Mouse (Mus musculus): ENCODE measurements around the gene Gm21972. TPM values are rescaled to one million over a fixed set of nuclear protein-coding genes. Genes with fewer than 3 reads are reported as not detected.

Gm21972 gene
- total and polyA plus RNA-seq, 3 experiments: 0.47 to 78.8 (median 4.4) TPM

GRCm38 (mm10) chr1:86211498-86211897, 78.1 kb downstream of the Gm21972 start:
- no peaks in the 10 kb centered on the region for H3K27me3 ChIP-seq (replicated peaks)
- no peak overlapping the region for H3K4me2 ChIP-seq (ENCODE audit: insufficient read depth, low read depth, poor library complexity, severe bottlenecking)
- H3K79me2 ChIP-seq (replicated peaks; ENCODE audit: control insufficient read depth, extremely low read depth, insufficient read depth, poor library complexity, severe bottlenecking): no peaks in the 10 kb centered on the region
- DNase-seq (ENCODE audit: extremely low read depth): no peak
- in situ Hi-C loops (cut with MboI; ENCODE audit: low pct_ligation_motif_present, low pct_unique_long_range_greater_than_20kb, low sequenced_read_pairs) (no loop called here), dilution Hi-C loops (cut with MboI; ENCODE audit: extremely low pct_ligation_motif_present, extremely low pct_unique_long_range_greater_than_20kb, low sequenced_read_pairs) (no loop called here)
- H3K36me3 ChIP-seq (replicated peaks in 1 of 2; ENCODE audit: control insufficient read depth in 1 of 2, insufficient read depth in 1 of 2, low read length in 1 of 2): peaks cover 33 to 76% of the 10 kb centered on the region in 2 experiments
- H3K4me3 ChIP-seq (replicated peaks in 1 of 3; ENCODE audit: low read depth in 2 of 3, low read length in 2 of 3, poor library complexity in 1 of 3): no peak overlapping the region
- no peak overlapping the region for H3K9ac ChIP-seq (ENCODE audit: insufficient read depth, low read depth)
- peaks cover under 1 to 24% of the 10 kb centered on the region in 2 experiments; a peak in 2 of 4 replicates for H3K4me1 ChIP-seq (ENCODE audit: control insufficient read depth in 1 of 2, insufficient read depth in 2 of 2)
- H3K27ac ChIP-seq (ENCODE audit: insufficient read depth, low read depth): no peak overlapping the region
- H3K9me3 ChIP-seq (replicated peaks; ENCODE audit: low read length): no peaks in the 10 kb centered on the region
- TF ChIP-seq UBTF (IDR thresholded peaks at IDR 0.05; ENCODE audit: low read depth, low read length) (no peak), CTCF (conservative IDR thresholded peaks at IDR 0.05 in 1 of 2, IDR thresholded peaks at IDR 0.05 in 1 of 2; ENCODE audit: low read depth in 2 of 2, low read length in 2 of 2) (no peak), MEF2A (IDR thresholded peaks at IDR 0.05; ENCODE audit: borderline replicate concordance, low read depth, low read length) (no peak), TBP (conservative IDR thresholded peaks at IDR 0.05; ENCODE audit: low read depth, low read length) (no peak), JUND (conservative IDR thresholded peaks at IDR 0.05; ENCODE audit: low read depth, low read length) (no peak), CHD1 (IDR thresholded peaks at IDR 0.05; ENCODE audit: low read depth, low read length) (no peak), MXI1 (IDR thresholded peaks at IDR 0.05; ENCODE audit: low read depth, low read length) (no peak), ETS1 (conservative IDR thresholded peaks at IDR 0.05; ENCODE audit: low read depth, low read length) (no peak), BHLHE40 (IDR thresholded peaks at IDR 0.05; ENCODE audit: low read depth, low read length) (no peak), ZC3H11A (IDR thresholded peaks at IDR 0.05; ENCODE audit: low read depth, low read length) (no peak), JUN (IDR thresholded peaks at IDR 0.05; ENCODE audit: insufficient read depth, low read depth, low read length) (no peak), TCF12 (IDR thresholded peaks at IDR 0.05; ENCODE audit: low read depth, low read length) (no peak), MYC (IDR thresholded peaks at IDR 0.05; ENCODE audit: low read depth, low read length) (no peak), CHD2 (IDR thresholded peaks at IDR 0.05; ENCODE audit: low read length) (no peak), MAX (IDR thresholded peaks at IDR 0.05; ENCODE audit: low read length) (no peak), KAT2A (IDR thresholded peaks at IDR 0.05; ENCODE audit: insufficient replicate concordance, low read length) (no peak), NELFE (IDR thresholded peaks at IDR 0.05; ENCODE audit: low read depth, low read length) (no peak), HCFC1 (IDR thresholded peaks at IDR 0.05; ENCODE audit: low read depth, low read length) (no peak), SIN3A (IDR thresholded peaks at IDR 0.05; ENCODE audit: low read length) (no peak)

Other genes starting within 250 kb of the Gm21972 start
- 83.3 and 107 TPM in 2 replicates for gene Itm2c, start 239.4 kb upstream of the Gm21972 start, total RNA-seq (2012; rRNA removed)
- 87.9 and 96.2 TPM in 2 replicates for gene Itm2c, start 239.4 kb upstream of the Gm21972 start, total RNA-seq (2014; rRNA removed)
- 72.1 and 76.6 TPM in 2 replicates for gene Itm2c, start 239.4 kb upstream of the Gm21972 start, polyA plus RNA-seq (2012; ENCODE audit: insufficient read length, low read depth)
- gene 4933407L21Rik, start 205.2 kb upstream of the Gm21972 start, total RNA-seq (2012; rRNA removed): 0.08 and 0.17 TPM in 2 replicates
- gene 4933407L21Rik, start 205.2 kb upstream of the Gm21972 start, total RNA-seq (2014; rRNA removed): 0.19 and 0.36 TPM in 2 replicates
- gene 4933407L21Rik, start 205.2 kb upstream of the Gm21972 start, polyA plus RNA-seq (2012; ENCODE audit: insufficient read length, low read depth): 0.31 and 0.71 TPM in 2 replicates
- gene Gpr55, start 172.6 kb upstream of the Gm21972 start, total RNA-seq (2012; rRNA removed): 24.3 and 25.6 TPM in 2 replicates
- 16.2 and 16.4 TPM in 2 replicates for gene Gpr55, start 172.6 kb upstream of the Gm21972 start, total RNA-seq (2014; rRNA removed)
- gene Gpr55, start 172.6 kb upstream of the Gm21972 start, polyA plus RNA-seq (2012; ENCODE audit: insufficient read length, low read depth): 17.3 and 20.3 TPM in 2 replicates
- gene Spata3, start 116.8 kb upstream of the Gm21972 start, total RNA-seq (2012; rRNA removed): not detected in 2 replicates
- not detected in 2 replicates for gene Spata3, start 116.8 kb upstream of the Gm21972 start, total RNA-seq (2014; rRNA removed)
- gene Spata3, start 116.8 kb upstream of the Gm21972 start, polyA plus RNA-seq (2012; ENCODE audit: insufficient read length, low read depth): not detected in 2 replicates
- gene 2810459M11Rik, start 87.8 kb upstream of the Gm21972 start, total RNA-seq (2012; rRNA removed): not detected in 2 replicates
- gene 2810459M11Rik, start 87.8 kb upstream of the Gm21972 start, total RNA-seq (2014; rRNA removed): not detected in 2 replicates
- gene 2810459M11Rik, start 87.8 kb upstream of the Gm21972 start, polyA plus RNA-seq (2012; ENCODE audit: insufficient read length, low read depth): not detected in 2 replicates
- 87.6 and 129 TPM in 2 replicates for gene Psmd1, start 69.2 kb upstream of the Gm21972 start, total RNA-seq (2012; rRNA removed)
- gene Psmd1, start 69.2 kb upstream of the Gm21972 start, total RNA-seq (2014; rRNA removed): 134 and 156 TPM in 2 replicates
- 191 and 196 TPM in 2 replicates for gene Psmd1, start 69.2 kb upstream of the Gm21972 start, polyA plus RNA-seq (2012; ENCODE audit: insufficient read length, low read depth)
- 0.08 TPM in 1 of 2 replicates, not detected in the other for gene Htr2b, start 21.7 kb upstream of the Gm21972 start, total RNA-seq (2012; rRNA removed)
- gene Htr2b, start 21.7 kb upstream of the Gm21972 start, total RNA-seq (2014; rRNA removed): not detected in 2 replicates
- 0.47 and 0.61 TPM in 2 replicates for gene Htr2b, start 21.7 kb upstream of the Gm21972 start, polyA plus RNA-seq (2012; ENCODE audit: insufficient read length, low read depth)
- gene Armc9, start 21.1 kb downstream of the Gm21972 start, total RNA-seq (2012; rRNA removed): 8.4 and 10.9 TPM in 2 replicates
- 14.3 and 15.5 TPM in 2 replicates for gene Armc9, start 21.1 kb downstream of the Gm21972 start, total RNA-seq (2014; rRNA removed)
- 15.1 and 15.2 TPM in 2 replicates for gene Armc9, start 21.1 kb downstream of the Gm21972 start, polyA plus RNA-seq (2012; ENCODE audit: insufficient read length, low read depth)
- gene B3gnt7, start 169.2 kb downstream of the Gm21972 start, total RNA-seq (2012; rRNA removed): 0.08 and 0.17 TPM in 2 replicates
- gene B3gnt7, start 169.2 kb downstream of the Gm21972 start, total RNA-seq (2014; rRNA removed): not detected in 2 replicates
- gene B3gnt7, start 169.2 kb downstream of the Gm21972 start, polyA plus RNA-seq (2012; ENCODE audit: insufficient read length, low read depth): not detected in 2 replicates
- gene Ncl, start 225.8 kb downstream of the Gm21972 start, total RNA-seq (2012; rRNA removed): 359 and 490 TPM in 2 replicates
- 176 and 184 TPM in 2 replicates for gene Ncl, start 225.8 kb downstream of the Gm21972 start, total RNA-seq (2014; rRNA removed)
- gene Ncl, start 225.8 kb downstream of the Gm21972 start, polyA plus RNA-seq (2012; ENCODE audit: insufficient read length, low read depth): 2,617 and 2,771 TPM in 2 replicates

All from CH12.LX (cell line).